Mouse (Mus musculus) gonadal fat pad, adult 2 months (tissue): ENCODE data around the gene Srgap3. TPM values are rescaled to one million over a fixed set of nuclear protein-coding genes. Genes with fewer than 3 reads are reported as not detected.

Experiments used
- DNase-seq: peaks from one replicate; pipeline ENCODE4 v3.0.0-alpha.2; 2012; ENCODE audit warnings: low read depth
- polyA plus RNA-seq: library from polyadenylated mRNA; depleted of rRNA; stranded (reverse); fragments of >200 nt; gene quantifications from 2 replicates; pipeline ENCODE4 v1.2.3, GENCODE M21; 2012; rRNA removed

The Srgap3 gene
- polyA plus RNA-seq, 1 experiment: 2.6 TPM

DNA sequence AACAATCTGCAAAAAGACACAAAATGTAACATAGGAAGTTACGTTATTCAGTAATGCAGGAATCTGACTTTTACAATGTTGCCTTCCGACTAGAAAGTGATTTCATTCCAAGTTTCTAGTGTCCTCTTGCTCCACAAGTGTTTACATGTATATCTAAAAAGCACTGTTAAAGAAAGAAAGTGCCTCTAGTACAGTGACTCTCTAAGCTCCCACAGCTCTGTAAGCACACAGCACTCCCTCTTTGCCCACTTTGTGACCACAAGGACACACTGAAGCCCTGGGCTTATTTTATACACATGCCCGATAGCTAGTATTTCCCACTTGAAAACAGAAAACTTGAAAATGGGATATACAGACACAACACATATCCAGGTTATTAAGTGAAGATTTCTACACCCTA, 259.0 kb downstream of the Srgap3 start:
- DNase-seq: no peak

DNA sequence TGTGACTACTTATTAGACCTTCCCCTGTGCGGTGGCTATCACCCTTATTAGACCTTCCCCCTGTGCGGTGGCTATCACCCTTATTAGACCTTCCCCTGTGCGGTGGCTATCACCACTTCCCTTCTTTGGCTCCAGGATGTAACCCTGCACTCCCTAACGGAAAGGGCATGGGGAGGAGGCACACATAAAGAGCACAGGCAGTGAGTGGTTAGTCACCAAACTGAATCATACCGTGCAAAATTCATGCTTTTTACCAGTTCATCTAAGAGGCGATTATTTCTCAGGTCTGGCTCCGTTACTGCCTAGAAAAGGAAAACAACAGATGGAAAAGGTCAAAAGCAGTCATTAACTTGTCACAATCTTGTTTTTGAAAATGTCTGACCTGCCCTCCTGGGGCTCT, 260.6 kb downstream of the Srgap3 start:
- DNase-seq: no peak

GRCm38 (mm10) chr6:112684065-112684464, 263.0 kb downstream of the Srgap3 start:
- no peak for DNase-seq

Other genes starting within 250 kb of the Srgap3 start
- 12.0 and 14.5 TPM in 2 replicates for gene Thumpd3, start 99.0 kb upstream of the Srgap3 start, polyA plus RNA-seq
- gene Setd5, start 130.1 kb upstream of the Srgap3 start, polyA plus RNA-seq: 35.3 and 39.0 TPM in 2 replicates
- gene Lhfpl4, start 248.1 kb upstream of the Srgap3 start, polyA plus RNA-seq: 0.30 and 0.44 TPM in 2 replicates